ENCODE assay signal across 17 mouse cellular contexts in the genomic region with DNA sequence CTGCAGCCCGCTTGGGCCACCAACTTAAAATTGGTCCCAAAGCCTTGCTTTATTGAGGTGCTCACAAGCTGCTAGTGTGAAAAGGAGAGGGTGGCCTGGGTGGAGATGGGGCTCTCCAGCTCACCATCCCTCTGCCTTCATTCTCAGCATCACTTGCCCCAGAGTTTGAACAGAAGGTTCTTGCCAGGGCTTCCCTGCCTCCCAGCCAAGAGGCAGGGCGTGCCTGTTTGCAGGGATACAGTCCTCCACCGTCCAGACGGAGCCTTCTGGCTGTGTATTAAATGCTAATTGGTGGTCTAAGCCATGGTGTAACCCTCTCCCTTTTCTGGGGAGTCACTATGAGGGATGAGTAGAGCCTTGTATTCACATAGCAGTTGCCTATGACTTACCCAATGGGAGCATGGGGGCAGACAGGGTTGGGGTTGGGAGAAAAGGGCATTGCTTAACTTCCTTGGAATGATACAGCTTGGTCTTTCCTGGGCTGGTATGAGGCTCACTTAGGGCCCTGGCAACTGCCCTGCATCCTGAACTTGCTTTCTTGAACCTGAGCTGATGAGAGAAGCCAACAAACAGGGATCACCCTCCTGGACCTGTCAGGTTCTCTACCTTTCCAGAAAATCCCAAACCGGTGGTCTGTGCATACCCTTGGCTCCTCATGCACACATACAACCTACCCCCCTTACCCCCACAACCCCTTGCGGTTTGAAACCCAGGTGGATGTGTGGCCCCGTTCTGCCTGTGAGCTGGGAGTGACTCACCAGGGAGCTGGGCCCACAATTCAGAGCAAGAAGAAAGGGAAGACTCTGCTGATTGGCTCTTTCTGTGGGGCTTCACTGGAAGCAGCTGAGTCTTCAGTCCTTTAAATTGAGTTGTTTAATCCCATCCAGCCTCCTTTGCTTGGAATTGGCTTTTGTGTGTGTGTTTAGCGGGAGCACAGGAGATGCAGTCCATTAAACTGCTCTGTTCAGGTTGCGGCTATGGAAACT. TPM values are rescaled to one million over a fixed set of nuclear protein-coding genes. Genes with fewer than 3 reads are reported as not detected.
DNase-seq lines count a peak whose midpoint lies in the region; ATAC-seq lines count a peak whose summit lies in the region.
"Had no signal": no experiment of that assay in that cellular context is flagged by ENCODE, and none has a peak within 500 bp of the region (broad histone marks: within the 10 kb centered on the region; RNA-seq: fewer than 3 reads in every experiment).

No protein-coding gene starts in this region.

- H3K4me1 ChIP-seq in hindbrain, embryonic 15.5 days (replicated peaks) = no peaks in the 10 kb centered on the region
- no peaks in the 10 kb centered on the region for H3K4me1 ChIP-seq in hindbrain, embryonic 11.5 days (replicated peaks; ENCODE audit: control insufficient read depth, insufficient read depth, low read length)
- H3K4me1 ChIP-seq in neural tube, embryonic 14.5 days (ENCODE audit: control insufficient read depth, insufficient read depth, low read length) = no peaks in the 10 kb centered on the region
- H3K4me1 ChIP-seq: limb, embryonic 12.5 days; liver, embryonic 15.5 days had no signal

- 0 out of 2 replicates have a peak overlapping the region, but pooled peaks have one; percentile 31 for H3K27ac ChIP-seq in hindbrain, embryonic 15.5 days (replicated peaks)
- no peak overlapping the region for H3K27ac ChIP-seq in hindbrain, embryonic 11.5 days (ENCODE audit: low read depth, low read length)
- H3K27ac ChIP-seq in neural tube, embryonic 14.5 days (ENCODE audit: low read depth, low read length) = 0 out of 2 replicates have a peak overlapping the region, but pooled peaks have one; percentile 22
- H3K27ac ChIP-seq: heart, embryonic 15.5 days; hindbrain, embryonic 14.5 days; limb, embryonic 12.5 days; liver, embryonic 15.5 days had no signal

- H3K9ac ChIP-seq in hindbrain, embryonic 15.5 days = no peak overlapping the region
- H3K9ac ChIP-seq in hindbrain, embryonic 11.5 days (ENCODE audit: low read depth, low read length) = no peak overlapping the region
- no peak overlapping the region for H3K9ac ChIP-seq in neural tube, embryonic 14.5 days (replicated peaks; ENCODE audit: low read depth, low read length)
- H3K9ac ChIP-seq: heart, embryonic 15.5 days; hindbrain, embryonic 14.5 days; limb, embryonic 12.5 days; liver, embryonic 15.5 days had no signal

- no peak for ATAC-seq in hindbrain, embryonic 15.5 days (ENCODE audit: low FRiP score, low read depth)
- ATAC-seq in hindbrain, embryonic 11.5 days (ENCODE audit: low FRiP score) = no peak
- no peak for ATAC-seq in neural tube, embryonic 14.5 days (ENCODE audit: low read depth)
- ATAC-seq in monocyte, adult 5-6 weeks (replicated peaks; ENCODE audit: insufficient number of reproducible peaks, low FRiP score, low TSS enrichment, poor library complexity, severe bottlenecking) = no peak

- H3K4me3 ChIP-seq in hindbrain, embryonic 15.5 days = no peak overlapping the region
- H3K4me3 ChIP-seq in hindbrain, embryonic 11.5 days (ENCODE audit: low read depth, low read length) = no peak overlapping the region
- no peak overlapping the region for H3K4me3 ChIP-seq in neural tube, embryonic 14.5 days (ENCODE audit: low read depth, low read length)
- H3K4me3 ChIP-seq: heart, embryonic 15.5 days; limb, embryonic 12.5 days; liver, embryonic 15.5 days had no signal

- no peaks in the 10 kb centered on the region for H3K9me3 ChIP-seq in hindbrain, embryonic 15.5 days
- H3K9me3 ChIP-seq in hindbrain, embryonic 11.5 days (ENCODE audit: control insufficient read depth, low read length) = no peaks in the 10 kb centered on the region
- no peaks in the 10 kb centered on the region for H3K9me3 ChIP-seq in neural tube, embryonic 14.5 days (ENCODE audit: control insufficient read depth, low read length)
- H3K9me3 ChIP-seq: heart, embryonic 15.5 days; limb, embryonic 12.5 days; liver, embryonic 15.5 days had no signal

- no peaks in the 10 kb centered on the region for H3K27me3 ChIP-seq in hindbrain, embryonic 15.5 days
- H3K27me3 ChIP-seq in hindbrain, embryonic 11.5 days (ENCODE audit: control insufficient read depth, insufficient read depth, low read length) = no peaks in the 10 kb centered on the region
- no peaks in the 10 kb centered on the region for H3K27me3 ChIP-seq in neural tube, embryonic 14.5 days (ENCODE audit: control insufficient read depth, insufficient read depth, low read length)
- H3K27me3 ChIP-seq: heart, embryonic 15.5 days; limb, embryonic 12.5 days; liver, embryonic 15.5 days had no signal

- H3K36me3 ChIP-seq in hindbrain, embryonic 15.5 days = peaks cover 12% of the 10 kb centered on the region
- H3K36me3 ChIP-seq in hindbrain, embryonic 11.5 days (ENCODE audit: control insufficient read depth, insufficient read depth, low read length) = no peaks in the 10 kb centered on the region
- peaks cover 14% of the 10 kb centered on the region for H3K36me3 ChIP-seq in neural tube, embryonic 14.5 days (ENCODE audit: control insufficient read depth, insufficient read depth, low read length)

- DNase-seq in cerebellum, postnatal 10 days = peak; percentile 57 to 72
- DNase-seq in cerebellum, adult 9-10 months = no peak
- DNase-seq in hindbrain, embryonic 11.5 days (ENCODE audit: low spot score) = no peak
- DNase-seq in neural tube, embryonic 10.5 days (ENCODE audit: extremely low spot score, low spot score) = no peak
- no peak for DNase-seq in right cerebral cortex, postnatal 10 days (ENCODE audit: low spot score in 2 of 2)
- DNase-seq: adrenal gland, postnatal 36 days; B cell, adult 2 months; cerebellum, adult 18-20 months; kidney, adult 8-10 months; right cerebral cortex, postnatal 14 days had no signal

- WGBS in hindbrain, embryonic 15.5 days = 75% methylated on average over 9 of the region's 9 CpGs
- WGBS in hindbrain, embryonic 11.5 days = 88% methylated on average over 9 of the region's 9 CpGs
- 83% methylated on average over 9 of the region's 9 CpGs for WGBS in neural tube, embryonic 14.5 days

- no peak overlapping the region for H3K4me2 ChIP-seq in hindbrain, embryonic 15.5 days
- no peak overlapping the region for H3K4me2 ChIP-seq in hindbrain, embryonic 11.5 days (replicated peaks; ENCODE audit: low read depth, low read length)
- no peak overlapping the region for H3K4me2 ChIP-seq in neural tube, embryonic 14.5 days (ENCODE audit: low read depth, low read length)
- H3K4me2 ChIP-seq: heart, embryonic 15.5 days; hindbrain, embryonic 14.5 days; limb, embryonic 12.5 days; liver, embryonic 15.5 days had no signal

RNA-seq across cellular contexts. Expression of gene Vac14, which starts 36.0 kb away (rescaled TPM):
- 29.3 and 33.6 TPM in 2 replicates for polyA plus RNA-seq in hindbrain, embryonic 15.5 days (2015; fragmentation: Nextera tagmentation; extraction: Ambion mirVana)
- polyA plus RNA-seq in hindbrain, embryonic 11.5 days (2014; fragmentation: Nextera tagmentation; extraction: Ambion mirVana) = 32.3 and 35.3 TPM in 2 replicates
- polyA plus RNA-seq in neural tube, embryonic 14.5 days (2014; fragmentation: Nextera tagmentation; extraction: Ambion mirVana) = 31.1 and 31.6 TPM in 2 replicates
- 19.3 to 38.3 TPM (median 24.0 TPM) in 3 replicates for total RNA-seq in monocyte, adult 5-6 weeks (2017)

Comparison
In these comparisons a context has a peak if more than half of its experiments do, and no peak if none do; other contexts are left out.
1. DNase-seq: peak in cerebellum, postnatal 10 days (2 of 2); none in cerebellum, adult 9-10 months (single experiment), hindbrain, embryonic 11.5 days (single experiment), neural tube, embryonic 10.5 days (single experiment) and right cerebral cortex, postnatal 10 days (0 of 2).